Mouse (Mus musculus) stomach, embryonic 14.5 days (tissue): ENCODE measurements around the gene Ypel4. TPM values are rescaled to one million over a fixed set of nuclear protein-coding genes. Genes with fewer than 3 reads are reported as not detected.

Source experiments
- ATAC-seq: fragments of 200-750 bp; cut with Nextera tagmentation; 2 replicates; pipeline ENCODE4 v1.8.0; 2017; ENCODE audit warnings: low read depth, moderate TSS enrichment; ENCODE audit not compliant: insufficient number of reproducible peaks, insufficient read depth, low FRiP score
- H3K27ac ChIP-seq: fragments of 300-500 bp; sonication (generic); 2 replicates; pipeline ENCODE4 v1.5.1; 2014; ENCODE audit warnings: mild to moderate bottlenecking, low read length, moderate library complexity, mixed read lengths
- H3K27me3 ChIP-seq: fragments of 300-500 bp; sonication (generic); 2 replicates; pipeline ENCODE4 v1.6.1; 2014; ENCODE audit warnings: low read length, control low read depth, mixed read lengths; ENCODE audit not compliant: control insufficient read depth, insufficient read depth
- H3K36me3 ChIP-seq: fragments of 300-500 bp; sonication (generic); 2 replicates; pipeline ENCODE4 v1.6.1; 2014; ENCODE audit warnings: mild to moderate bottlenecking, control low read depth, low read length, moderate library complexity, mixed read lengths; ENCODE audit not compliant: control insufficient read depth, insufficient read depth
- H3K4me1 ChIP-seq: fragments of 300-500 bp; sonication (generic); 2 replicates; pipeline ENCODE4 v1.6.1; 2014; ENCODE audit warnings: low read length, control low read depth, mixed read lengths; ENCODE audit not compliant: control insufficient read depth, insufficient read depth
- H3K4me2 ChIP-seq: fragments of 300-500 bp; sonication (generic); replicated peaks from 2 replicates; pipeline ENCODE4 v1.6.1; 2014; ENCODE audit warnings: low read depth, low read length, control low read depth
- H3K4me3 ChIP-seq: fragments of 300-500 bp; sonication (generic); 2 replicates; pipeline ENCODE4 v1.5.1; 2014; ENCODE audit warnings: low read depth, low read length, control low read depth
- H3K9ac ChIP-seq: fragments of 300-500 bp; sonication (generic); replicated peaks from 2 replicates; pipeline ENCODE4 v1.6.1; 2014; ENCODE audit warnings: low read depth, mild to moderate bottlenecking, control low read depth, low read length, moderate library complexity, mixed read lengths
- H3K9me3 ChIP-seq: fragments of 300-500 bp; sonication (generic); 2 replicates; pipeline ENCODE4 v1.6.1; 2016; ENCODE audit warnings: low read depth, low read length, control low read depth; ENCODE audit not compliant: control insufficient read depth
- WGBS: fragments of 180-500 bp; shearing (Covaris S2); extraction: QIAGEN DNeasy Blood & Tissue Kit; methylation state at CpG from one replicate; pipeline ENCODE4 v1.1.7; 2014; 5-methylcytosine and 5-hydroxymethylcytosine counted together
- polyA plus RNA-seq: library from polyadenylated mRNA; unstranded; fragments of >200 nt; fragmentation: Nextera tagmentation; extraction: Ambion mirVana; gene quantifications from 2 replicates; pipeline ENCODE4 v1.2.1, GENCODE M21; 2014

Ypel4 gene
- polyA plus RNA-seq, 1 experiment from 2014 or later, result 10.7 TPM

GRCm38 (mm10) chr2:84760777-84761176, 26.9 kb downstream of the Ypel4 start:
- no peak overlapping the region for H3K4me2 ChIP-seq
- H3K27me3 ChIP-seq, result no peaks in the 10 kb centered on the region
- H3K27ac ChIP-seq, result no peak overlapping the region
- no peaks in the 10 kb centered on the region for H3K4me1 ChIP-seq
- no peaks in the 10 kb centered on the region for H3K9me3 ChIP-seq
- H3K36me3 ChIP-seq, result no peaks in the 10 kb centered on the region
- H3K4me3 ChIP-seq, result no peak overlapping the region
- 67% methylated on average over 8 of the region's 8 CpGs for WGBS
- H3K9ac ChIP-seq, result no peak overlapping the region
- no peak for ATAC-seq

- no peaks in the 10 kb centered on the region for H3K4me1 ChIP-seq
- no peak for ATAC-seq
- no peaks in the 10 kb centered on the region for H3K36me3 ChIP-seq
- no peak overlapping the region for H3K27ac ChIP-seq
- H3K27me3 ChIP-seq, result no peaks in the 10 kb centered on the region
- H3K4me3 ChIP-seq, result no peak overlapping the region
- H3K4me2 ChIP-seq, result no peak overlapping the region
- no peak overlapping the region for H3K9ac ChIP-seq
- WGBS, result 74% methylated on average over 3 of the region's 3 CpGs
- H3K9me3 ChIP-seq, result no peaks in the 10 kb centered on the region
These were observed 27.5 kb downstream of the Ypel4 start for GRCm38 (mm10) chr2:84761309-84761708.

- H3K27ac ChIP-seq, result no peak overlapping the region
- H3K9me3 ChIP-seq, result no peaks in the 10 kb centered on the region
- no peaks in the 10 kb centered on the region for H3K27me3 ChIP-seq
- no peaks in the 10 kb centered on the region for H3K36me3 ChIP-seq
- no peaks in the 10 kb centered on the region for H3K4me1 ChIP-seq
- no peak overlapping the region for H3K4me3 ChIP-seq
- WGBS, result 73% methylated on average over 1 of the region's 1 CpGs
- no peak overlapping the region for H3K4me2 ChIP-seq
- H3K9ac ChIP-seq, result no peak overlapping the region
- ATAC-seq, result no peak
These were observed 28.0 kb downstream of the Ypel4 start for GRCm38 (mm10) chr2:84761840-84762239.

- 56% methylated on average over 3 of the region's 4 CpGs for WGBS
- no peak for ATAC-seq
- H3K36me3 ChIP-seq, result no peaks in the 10 kb centered on the region
- no peak overlapping the region for H3K4me2 ChIP-seq
- no peak overlapping the region for H3K27ac ChIP-seq
- H3K4me3 ChIP-seq, result no peak overlapping the region
- no peaks in the 10 kb centered on the region for H3K4me1 ChIP-seq
- no peaks in the 10 kb centered on the region for H3K27me3 ChIP-seq
- no peak overlapping the region for H3K9ac ChIP-seq
- no peaks in the 10 kb centered on the region for H3K9me3 ChIP-seq
These were observed 28.4 kb downstream of the Ypel4 start for GRCm38 (mm10) chr2:84762295-84762694.

- no peak for ATAC-seq
- Histone ChIP-seq H3K27me3 (no peaks in the 10 kb centered on the region), H3K36me3 (no peaks in the 10 kb centered on the region), H3K9me3 (no peaks in the 10 kb centered on the region), H3K4me1 (no peaks in the 10 kb centered on the region), H3K27ac (no peak overlapping the region), H3K9ac (no peak overlapping the region), H3K4me3 (no peak overlapping the region), H3K4me2 (no peak overlapping the region)
- 50% methylated on average over 1 of the region's 1 CpGs for WGBS
These were observed 29.0 kb downstream of the Ypel4 start for GRCm38 (mm10) chr2:84762818-84763217.

GRCm38 (mm10) chr2:84770501-84770900, 36.6 kb downstream of the Ypel4 start:
- Histone ChIP-seq H3K36me3 (no peaks in the 10 kb centered on the region), H3K4me2 (no peak overlapping the region), H3K9me3 (no peaks in the 10 kb centered on the region), H3K27ac (no peak overlapping the region), H3K4me1 (peaks cover 10% of the 10 kb centered on the region), H3K9ac (no peak overlapping the region), H3K27me3 (no peaks in the 10 kb centered on the region), H3K4me3 (no peak overlapping the region)
- 74% methylated on average over 6 of the region's 6 CpGs for WGBS
- ATAC-seq, result no peak

- WGBS, result 86% methylated on average over 4 of the region's 4 CpGs
- no peak for ATAC-seq
- H3K4me3 ChIP-seq, result no peak overlapping the region
- no peaks in the 10 kb centered on the region for H3K27me3 ChIP-seq
- no peak overlapping the region for H3K27ac ChIP-seq
- H3K36me3 ChIP-seq, result no peaks in the 10 kb centered on the region
- no peaks in the 10 kb centered on the region for H3K9me3 ChIP-seq
- H3K4me2 ChIP-seq, result no peak overlapping the region
- H3K9ac ChIP-seq, result no peak overlapping the region
- H3K4me1 ChIP-seq, result peaks cover 10% of the 10 kb centered on the region
These were observed 38.6 kb downstream of the Ypel4 start for GRCm38 (mm10) chr2:84772454-84772853.

GRCm38 (mm10) chr2:84773195-84773594, 39.3 kb downstream of the Ypel4 start:
- WGBS, result 72% methylated on average over 5 of the region's 5 CpGs
- Histone ChIP-seq H3K27me3 (no peaks in the 10 kb centered on the region), H3K9me3 (no peaks in the 10 kb centered on the region), H3K4me1 (peaks cover 10% of the 10 kb centered on the region), H3K9ac (no peak overlapping the region), H3K4me2 (no peak overlapping the region), H3K36me3 (no peaks in the 10 kb centered on the region), H3K27ac (no peak overlapping the region), H3K4me3 (no peak overlapping the region)
- no peak for ATAC-seq

- ATAC-seq, result peak; percentile 93
- Histone ChIP-seq H3K4me3 (peak overlapping the region; percentile 22), H3K4me2 (peak overlapping the region; percentile 52), H3K9ac (no peak overlapping the region; the same call in 1 of the 2 replicates), H3K27me3 (no peaks in the 10 kb centered on the region), H3K4me1 (peaks cover 10% of the 10 kb centered on the region), H3K9me3 (no peaks in the 10 kb centered on the region), H3K36me3 (no peaks in the 10 kb centered on the region), H3K27ac (peak overlapping the region; percentile 72)
- 2% methylated on average over 15 of the region's 15 CpGs for WGBS
These were observed 40.9 kb downstream of the Ypel4 start for GRCm38 (mm10) chr2:84774751-84775150.
